Mouse (Mus musculus) G1E (cell line): ENCODE measurements around the gene Cep152.

Source experiments
- CTCF ChIP-seq: IDR thresholded peaks from 2 replicates; pipeline ENCODE4 v1.5.1; 2012; ENCODE audit warnings: low read depth, low read length, inconsistent platforms, mixed read lengths
- POLR2AphosphoS5 ChIP-seq: IDR thresholded peaks from 2 replicates; pipeline ENCODE4 v1.6.1; 2012; ENCODE audit warnings: low read depth, low read length, inconsistent platforms; ENCODE audit not compliant: insufficient replicate concordance
- TAL1 ChIP-seq: conservative IDR thresholded peaks from 2 replicates; pipeline ENCODE4 v1.6.1; 2012; ENCODE audit warnings: low read depth, low read length, inconsistent platforms, mixed read lengths

DNA sequence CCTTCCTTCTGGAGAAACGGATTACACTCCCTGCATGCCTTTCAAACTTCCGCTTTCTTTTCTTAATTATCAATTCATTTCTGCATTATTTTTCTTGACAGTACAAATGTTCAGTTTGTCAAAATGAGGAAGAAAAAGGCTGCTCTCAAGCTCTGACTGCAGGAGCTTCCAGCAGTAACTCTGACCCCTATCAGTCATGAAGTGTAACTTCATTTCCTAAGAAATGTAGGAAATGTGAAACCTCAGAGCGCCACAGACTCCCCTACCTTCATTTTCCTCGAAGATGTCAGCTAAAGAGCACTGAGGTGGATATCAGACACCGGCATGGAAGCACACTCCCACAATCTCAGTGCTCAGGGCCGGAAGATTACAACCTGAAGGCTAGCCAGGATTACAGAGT is 30.8 kb downstream of the Cep152 start:
- no peak for TF ChIP-seq TAL1
- TF ChIP-seq CTCF, result no peak
- no peak for TF ChIP-seq POLR2AphosphoS5
